Mouse (Mus musculus) mammary gland, adult 2 months (tissue): ENCODE results near the gene Traf3ip3. TPM values are rescaled to one million over a fixed set of nuclear protein-coding genes. Genes with fewer than 3 reads are reported as not detected.

Experiments used
- polyA plus RNA-seq: library from polyadenylated mRNA; depleted of rRNA; stranded (reverse); fragments of >200 nt; gene quantifications from 2 replicates; pipeline ENCODE4 v1.2.3, GENCODE M21; 2012; ENCODE audit warnings: low replicate concordance; rRNA removed

Traf3ip3 gene
- 16.6 and 28.4 TPM in 2 replicates for polyA plus RNA-seq

GRCm38 (mm10) chr1:193201383-193201778, at the start of gene Traf3ip3:
Gene Traf3ip3, minus strand, starts transcription at chr1:193201703.

GRCm38 (mm10) chr1:193207503-193207902, 6.0 kb upstream of the Traf3ip3 start, which contains the start of gene Lamb3:
Gene Lamb3, plus strand, starts transcription at chr1:193207699.

GRCm38 (mm10) chr1:193167746-193168145, 33.8 kb downstream of the Traf3ip3 start, which contains the start of gene A130010J15Rik:
Gene A130010J15Rik, plus strand, starts transcription at chr1:193168046.

GRCm38 (mm10) chr1:193152872-193153271, 48.6 kb downstream of the Traf3ip3 start, which contains the start of gene Irf6:
Gene Irf6, plus strand, starts transcription at chr1:193153111.

GRCm38 (mm10) chr1:193129786-193130455, 71.6 kb downstream of the Traf3ip3 start, which contains the start of gene Diexf:
Gene Diexf, minus strand, starts transcription at chr1:193130272.

Other genes with a start within 250 kb of the Traf3ip3 start
- 0.14 and 0.26 TPM in 2 replicates for gene Syt14, start 165.9 kb downstream of the Traf3ip3 start, polyA plus RNA-seq
- 16.4 and 27.4 TPM in 2 replicates for gene Diexf, start 71.4 kb downstream of the Traf3ip3 start, polyA plus RNA-seq
- 28.7 and 30.3 TPM in 2 replicates for gene Irf6, start 48.6 kb downstream of the Traf3ip3 start, polyA plus RNA-seq
- gene A130010J15Rik, start 33.7 kb downstream of the Traf3ip3 start, polyA plus RNA-seq, result 2.5 and 5.3 TPM in 2 replicates
- gene Lamb3, start 6.0 kb upstream of the Traf3ip3 start, polyA plus RNA-seq, result 14.6 and 15.5 TPM in 2 replicates
- gene Hsd11b1, start 62.4 kb upstream of the Traf3ip3 start, polyA plus RNA-seq, result 97.7 and 174 TPM in 2 replicates
- 498 and 534 TPM in 2 replicates for gene G0s2, start 71.5 kb upstream of the Traf3ip3 start, polyA plus RNA-seq
- gene Camk1g, start 168.6 kb upstream of the Traf3ip3 start, polyA plus RNA-seq, result 0.49 and 1.0 TPM in 2 replicates